Mouse (Mus musculus) CH12.LX (cell line): Measurements from ENCODE around the gene Emc8.
A peak's percentile ranks its signal among the peaks of the same experiment; 100 is the strongest.

ENCODE experiments used
- BHLHE40 ChIP-seq: IDR thresholded peaks from 2 replicates; pipeline ENCODE4 v1.6.1; 2011; ENCODE audit warnings: mild to moderate bottlenecking, low read depth, low read length, improper control_type of control experiment
- CHD1 ChIP-seq: IDR thresholded peaks from 2 replicates; pipeline ENCODE4 v1.6.1; 2012; ENCODE audit warnings: low read depth, low read length, improper control_type of control experiment, inconsistent platforms
- CTCF ChIP-seq, 2 experiments: IDR thresholded peaks in 1 of 2; conservative IDR thresholded peaks in 1 of 2; 2 replicates each; pipeline ENCODE4 v1.5.1; 2011 to 2012; ENCODE audit warnings: low read depth in 2 of 2, low read length in 2 of 2, improper control_type of control experiment in 1 of 2, inconsistent platforms in 1 of 2, mild to moderate bottlenecking in 1 of 2, moderate library complexity in 1 of 2
- EP300 ChIP-seq: IDR thresholded peaks from 2 replicates; pipeline ENCODE4 v1.6.1; 2011; ENCODE audit warnings: low read length, improper control_type of control experiment
- KAT2A ChIP-seq: IDR thresholded peaks from 2 replicates; pipeline ENCODE4 v1.6.1; 2012; ENCODE audit warnings: low read length, improper control_type of control experiment, inconsistent platforms; ENCODE audit not compliant: insufficient replicate concordance
- MEF2A ChIP-seq: IDR thresholded peaks from 2 replicates; pipeline ENCODE4 v1.6.1; 2014; ENCODE audit warnings: low read depth, mild to moderate bottlenecking, inconsistent platforms, low read length, improper control_type of control experiment, borderline replicate concordance
- MXI1 ChIP-seq: IDR thresholded peaks from 2 replicates; pipeline ENCODE4 v1.6.1; 2011; ENCODE audit warnings: mild to moderate bottlenecking, low read depth, low read length, improper control_type of control experiment
- NRF1 ChIP-seq: IDR thresholded peaks from 2 replicates; pipeline ENCODE4 v1.6.1; 2014; ENCODE audit warnings: low read depth, mild to moderate bottlenecking, inconsistent platforms, low read length, improper control_type of control experiment, moderate library complexity
- PAX5 ChIP-seq: IDR thresholded peaks from 2 replicates; pipeline ENCODE4 v1.6.1; 2012; ENCODE audit warnings: low read length, inconsistent platforms, mixed read lengths
- POLR2A ChIP-seq: IDR thresholded peaks from 2 replicates; pipeline ENCODE4 v1.6.1; 2011; ENCODE audit warnings: low read depth, mild to moderate bottlenecking, improper control_type of control experiment, low read length
- TCF12 ChIP-seq: IDR thresholded peaks from 2 replicates; pipeline ENCODE4 v1.6.1; 2014; ENCODE audit warnings: low read depth, mild to moderate bottlenecking, inconsistent platforms, low read length, improper control_type of control experiment
- USF2 ChIP-seq: conservative IDR thresholded peaks from 2 replicates; pipeline ENCODE4 v1.6.1; 2011; ENCODE audit warnings: low read depth, low read length, improper control_type of control experiment
- ZKSCAN1 ChIP-seq: IDR thresholded peaks from 2 replicates; pipeline ENCODE4 v1.6.1; 2012; ENCODE audit warnings: low read depth, inconsistent platforms, low read length, improper control_type of control experiment, borderline replicate concordance

GRCm38 (mm10) chr8:120683602-120684001 is 15.2 kb upstream of the Emc8 start:
- TF ChIP-seq POLR2A = no peak
- peak; percentile 51 to 93; a peak in 3 of 4 replicates for TF ChIP-seq CTCF (conservative IDR thresholded peaks at IDR 0.05 in 1 of 2, IDR thresholded peaks at IDR 0.05 in 1 of 2; ENCODE audit: low read depth in 2 of 2, low read length in 2 of 2)
- TF ChIP-seq TCF12 = peak; percentile 92
- peak; percentile 43; the same call in 1 of the 2 replicates for TF ChIP-seq MEF2A
- TF ChIP-seq KAT2A = no peak
- TF ChIP-seq EP300 = peak; percentile 23; the same call in 1 of the 2 replicates
- TF ChIP-seq NRF1 = no peak
- peak; percentile 87 for TF ChIP-seq BHLHE40
- no peak for TF ChIP-seq USF2
- no peak for TF ChIP-seq ZKSCAN1
- no peak; the same call in 1 of the 2 replicates for TF ChIP-seq MXI1
- TF ChIP-seq CHD1 = no peak
- TF ChIP-seq PAX5 = no peak
